Mouse (Mus musculus) midbrain, embryonic 15.5 days (tissue): Measurements from ENCODE around the gene Zfand2b. TPM values are rescaled to one million over a fixed set of nuclear protein-coding genes. Genes with fewer than 3 reads are reported as not detected.

Experiments
- ATAC-seq: fragments of 200-750 bp; cut with Nextera tagmentation; replicated peaks from 2 replicates; pipeline ENCODE4 v1.8.0; 2017; ENCODE audit warnings: moderate TSS enrichment
- H3K27ac ChIP-seq: fragments of 300-500 bp; sonication (generic); 2 replicates; pipeline ENCODE4 v1.5.1; 2015; ENCODE audit warnings: mild to moderate bottlenecking, inconsistent platforms
- H3K27me3 ChIP-seq: fragments of 300-500 bp; sonication (generic); replicated peaks from 2 replicates; pipeline ENCODE4 v1.6.1; 2015; ENCODE audit warnings: inconsistent platforms
- H3K36me3 ChIP-seq: fragments of 300-500 bp; sonication (generic); replicated peaks from 2 replicates; pipeline ENCODE4 v1.6.1; 2015; ENCODE audit warnings: inconsistent platforms
- H3K4me1 ChIP-seq: fragments of 300-500 bp; sonication (generic); 2 replicates; pipeline ENCODE4 v1.6.1; 2015; ENCODE audit warnings: inconsistent platforms
- H3K4me2 ChIP-seq: fragments of 300-500 bp; sonication (generic); 2 replicates; pipeline ENCODE4 v1.6.1; 2015; ENCODE audit warnings: inconsistent platforms, mild to moderate bottlenecking, moderate library complexity
- H3K4me3 ChIP-seq: fragments of 300-500 bp; sonication (generic); 2 replicates; pipeline ENCODE4 v1.5.1; 2015; ENCODE audit warnings: mild to moderate bottlenecking, inconsistent platforms
- H3K9ac ChIP-seq: fragments of 300-500 bp; sonication (generic); 2 replicates; pipeline ENCODE4 v1.6.1; 2015; ENCODE audit warnings: mild to moderate bottlenecking, inconsistent platforms
- H3K9me3 ChIP-seq: fragments of 300-500 bp; sonication (generic); 2 replicates; pipeline ENCODE4 v1.6.1; 2016; ENCODE audit warnings: inconsistent platforms
- WGBS: fragments of 180-500 bp; shearing (Covaris S2); methylation state at CpG from one replicate; pipeline ENCODE4 v1.1.7; 2015; ENCODE audit warnings: mixed read lengths; 5-methylcytosine and 5-hydroxymethylcytosine counted together
- polyA plus RNA-seq: library from polyadenylated mRNA; unstranded; fragments of >200 nt; fragmentation: Nextera tagmentation; extraction: Ambion mirVana; gene quantifications from 2 replicates; pipeline ENCODE4 v1.2.1, GENCODE M21; 2015

Zfand2b gene
- polyA plus RNA-seq, 1 experiment from 2014 or later: 38.3 TPM

DNA sequence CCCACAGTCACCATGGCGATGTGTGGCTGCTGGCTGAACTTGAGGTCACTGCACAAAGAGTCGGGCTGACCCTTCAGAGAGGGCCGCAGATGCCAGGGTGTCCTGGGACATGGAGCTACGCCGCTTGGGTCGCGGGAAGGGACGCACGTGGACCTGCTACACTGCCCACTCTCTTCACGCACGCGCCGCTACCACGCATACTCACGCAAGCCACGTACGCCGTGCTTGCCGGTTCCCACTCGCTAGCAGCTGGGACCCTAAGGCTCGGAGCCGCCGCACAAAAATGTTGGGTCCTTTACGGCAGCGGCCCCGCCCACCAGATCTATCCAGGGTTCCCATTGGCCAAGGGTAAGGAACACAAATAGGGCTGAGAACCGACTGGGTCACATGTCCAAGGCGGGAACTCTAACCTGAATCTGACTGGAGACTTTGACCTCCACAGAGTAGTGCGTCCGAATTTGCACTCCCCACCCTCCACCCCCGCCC is 11.7 kb downstream of the Zfand2b start, which contains the start of gene Abcb6:
Gene Abcb6, minus strand, starts transcription at position 288 of the 486 bp plus-strand sequence.
- no peaks in the 10 kb centered on the region for H3K27me3 ChIP-seq
- under 1% methylated on average over 31 of the region's 31 CpGs for WGBS
- H3K4me3 ChIP-seq: peak within 1 kb of the TSS; percentile 55
- H3K4me1 ChIP-seq: peaks cover 27% of the 10 kb centered on the region
- peak within 1 kb of the TSS; percentile 50; the same call in 1 of the 2 replicates for H3K27ac ChIP-seq
- peak; percentile 94 for ATAC-seq
- H3K9me3 ChIP-seq: no peaks in the 10 kb centered on the region
- H3K9ac ChIP-seq: peak within 1 kb of the TSS; percentile 51
- H3K36me3 ChIP-seq: peaks cover 41% of the 10 kb centered on the region
- peak within 1 kb of the TSS; percentile 97 for H3K4me2 ChIP-seq

GRCm38 (mm10) chr1:75180741-75181140 is 12.3 kb downstream of the Zfand2b start:
- H3K4me3 ChIP-seq: peak overlapping the region; percentile 55
- no peak overlapping the region; the same call in 1 of the 2 replicates for H3K9ac ChIP-seq
- H3K36me3 ChIP-seq: peaks cover 43% of the 10 kb centered on the region
- no peaks in the 10 kb centered on the region for H3K9me3 ChIP-seq
- peaks cover 27% of the 10 kb centered on the region for H3K4me1 ChIP-seq
- H3K27ac ChIP-seq: 0 out of 2 replicates have a peak overlapping the region, but pooled peaks have one; percentile 50
- H3K27me3 ChIP-seq: no peaks in the 10 kb centered on the region
- WGBS: 35% methylated on average over 7 of the region's 7 CpGs
- H3K4me2 ChIP-seq: peak overlapping the region; percentile 97
- ATAC-seq: peak; percentile 3; the same call in 1 of the 2 replicates

DNA sequence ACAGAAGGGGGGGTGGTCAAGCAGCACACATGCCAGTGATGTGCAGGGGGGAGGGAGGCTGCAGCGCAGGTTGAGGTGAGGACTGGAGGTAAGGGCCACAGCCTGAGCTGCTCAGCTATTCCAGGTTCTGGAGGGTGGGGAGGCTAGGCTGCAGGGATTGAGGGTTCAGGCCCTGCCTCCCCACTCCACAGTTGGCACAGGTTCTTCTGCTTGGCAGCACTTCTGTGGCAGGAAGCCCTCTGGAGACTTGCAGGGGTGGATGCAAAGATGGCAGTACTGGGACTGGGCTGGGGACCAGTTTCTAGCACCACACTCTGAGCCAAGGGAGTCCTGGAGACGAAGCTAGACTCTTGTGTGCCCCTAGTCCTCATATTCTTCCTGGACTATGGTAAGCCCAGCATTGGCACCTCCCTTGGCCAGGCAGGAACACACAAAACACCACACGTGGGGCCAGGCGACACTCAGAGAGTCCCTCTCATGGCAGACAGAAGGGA is 13.0 kb downstream of the Zfand2b start:
- Histone ChIP-seq H3K4me1 (peaks cover 27% of the 10 kb centered on the region), H3K27ac (no peak overlapping the region), H3K36me3 (peaks cover 43% of the 10 kb centered on the region), H3K9ac (no peak overlapping the region), H3K9me3 (no peaks in the 10 kb centered on the region), H3K27me3 (no peaks in the 10 kb centered on the region), H3K4me3 (no peak overlapping the region), H3K4me2 (no peak overlapping the region)
- ATAC-seq: no peak
- 86% methylated on average over 4 of the region's 4 CpGs for WGBS

DNA sequence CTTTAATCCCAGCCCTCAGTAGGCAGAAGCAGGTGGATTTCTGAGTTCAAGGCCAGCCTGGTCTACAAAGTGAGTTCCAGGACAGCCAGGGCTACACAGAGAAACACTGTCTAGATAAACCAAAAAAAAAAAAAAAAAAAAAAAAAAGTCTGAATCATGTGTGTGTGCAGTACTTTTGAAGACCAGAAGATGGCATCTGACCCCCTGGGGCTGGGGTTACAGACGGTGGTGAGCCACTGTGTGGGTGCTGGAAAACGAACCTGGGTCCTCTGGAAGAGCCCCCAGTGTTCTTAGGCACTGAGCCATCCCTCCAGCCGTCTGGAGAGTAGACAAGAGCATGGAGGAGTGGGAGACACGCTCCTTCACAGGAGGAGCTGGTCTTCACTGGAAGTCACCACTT is 13.7 kb downstream of the Zfand2b start:
- peaks cover 41% of the 10 kb centered on the region for H3K36me3 ChIP-seq

DNA sequence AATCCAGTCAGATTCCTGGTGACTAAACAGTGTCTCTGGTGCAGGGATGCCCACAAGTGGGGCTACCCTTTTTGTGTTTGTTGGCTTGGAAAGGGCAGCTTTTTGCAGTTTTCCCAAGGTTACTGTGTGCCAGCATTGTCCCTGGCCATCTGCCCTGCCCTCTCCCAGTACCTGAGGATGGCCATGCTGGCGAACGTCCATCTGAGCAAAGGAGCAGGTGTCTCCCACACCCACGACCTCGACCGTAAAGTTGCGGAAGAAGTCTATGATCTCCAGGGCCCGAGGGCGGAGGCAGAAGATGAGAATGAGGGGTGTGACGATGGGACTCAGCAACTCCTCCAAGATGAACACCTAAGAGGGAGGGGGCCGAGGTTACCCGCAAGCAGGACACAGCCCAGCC is 17.0 kb downstream of the Zfand2b start:
- H3K4me3 ChIP-seq: no peak overlapping the region
- 96% methylated on average over 11 of the region's 11 CpGs for WGBS
- H3K4me2 ChIP-seq: no peak overlapping the region
- H3K36me3 ChIP-seq: peaks cover 49% of the 10 kb centered on the region
- H3K9me3 ChIP-seq: no peaks in the 10 kb centered on the region
- peaks cover 11% of the 10 kb centered on the region for H3K4me1 ChIP-seq
- ATAC-seq: no peak
- no peak overlapping the region for H3K27ac ChIP-seq
- no peaks in the 10 kb centered on the region for H3K27me3 ChIP-seq
- no peak overlapping the region for H3K9ac ChIP-seq

More for the DNA sequence above, 13.7 kb downstream of the Zfand2b start:
- no peak for ATAC-seq
- Histone ChIP-seq H3K4me2 (no peak overlapping the region), H3K27ac (no peak overlapping the region), H3K9ac (no peak overlapping the region), H3K27me3 (no peaks in the 10 kb centered on the region), H3K4me1 (peaks cover 27% of the 10 kb centered on the region), H3K4me3 (no peak overlapping the region), H3K9me3 (no peaks in the 10 kb centered on the region)
- WGBS: 79% methylated on average over 4 of the region's 4 CpGs

DNA sequence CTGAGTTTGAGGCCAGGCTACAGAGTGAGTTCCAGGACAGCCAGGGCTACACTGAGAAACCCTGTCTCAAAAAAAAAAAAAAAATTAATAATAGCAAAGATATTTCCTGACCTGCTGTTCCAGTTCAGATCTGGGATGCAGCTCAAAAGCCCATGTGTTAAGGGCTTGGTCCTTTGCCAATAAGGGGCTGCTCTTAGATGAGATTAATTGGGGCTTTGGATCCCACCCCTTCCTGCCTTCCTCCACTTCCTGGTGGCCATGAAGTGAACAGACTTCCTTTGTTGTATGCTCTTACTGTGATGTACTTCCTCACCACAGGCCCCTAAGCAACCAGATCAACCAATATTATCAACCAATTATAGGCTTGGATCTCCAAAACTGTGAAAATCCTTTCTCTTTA is 18.7 kb downstream of the Zfand2b start:
- Histone ChIP-seq H3K4me3 (no peak overlapping the region), H3K27ac (no peak overlapping the region), H3K4me2 (no peak overlapping the region), H3K4me1 (peaks cover 16% of the 10 kb centered on the region), H3K9ac (no peak overlapping the region), H3K27me3 (no peaks in the 10 kb centered on the region), H3K36me3 (peaks cover 42% of the 10 kb centered on the region), H3K9me3 (no peaks in the 10 kb centered on the region)
- no peak for ATAC-seq

DNA sequence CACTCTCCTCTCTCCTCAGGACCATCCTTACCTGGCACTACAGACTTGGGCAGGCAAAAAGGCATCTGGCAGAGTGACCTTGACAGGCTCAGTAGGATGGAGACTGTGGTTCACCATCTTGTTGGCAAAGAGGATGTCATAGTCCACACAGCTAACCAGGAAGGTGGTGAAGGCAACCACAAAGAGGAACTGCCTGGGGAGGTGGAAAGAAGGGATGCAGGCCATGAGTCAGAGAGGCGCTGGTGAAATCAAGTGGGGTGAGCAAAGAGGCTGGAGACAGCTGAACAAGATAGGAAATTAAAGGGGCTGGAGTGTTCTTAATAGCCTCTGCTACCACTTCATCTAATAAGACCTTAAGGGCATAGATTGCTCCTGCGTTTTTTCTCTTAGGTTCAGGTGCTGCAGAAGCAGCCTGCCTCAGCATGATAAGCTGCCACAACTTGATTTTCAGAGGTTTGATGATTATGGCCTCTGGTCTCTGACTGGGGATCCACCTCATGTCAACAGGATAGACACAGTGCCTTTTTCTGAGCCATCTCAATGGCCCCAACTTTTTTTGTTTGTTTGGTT is 19.6 kb downstream of the Zfand2b start:
- peaks cover 34% of the 10 kb centered on the region for H3K36me3 ChIP-seq
- WGBS: 84% methylated on average over 2 of the region's 2 CpGs
- H3K9me3 ChIP-seq: no peaks in the 10 kb centered on the region
- no peaks in the 10 kb centered on the region for H3K27me3 ChIP-seq
- peaks cover 21% of the 10 kb centered on the region for H3K4me1 ChIP-seq
- ATAC-seq: no peak
- H3K9ac ChIP-seq: no peak overlapping the region
- no peak overlapping the region for H3K4me2 ChIP-seq
- no peak overlapping the region for H3K4me3 ChIP-seq
- no peak overlapping the region for H3K27ac ChIP-seq

- peaks cover 18% of the 10 kb centered on the region for H3K36me3 ChIP-seq
- peak overlapping the region; percentile 82 for H3K4me2 ChIP-seq
- no peaks in the 10 kb centered on the region for H3K9me3 ChIP-seq
- WGBS: 78% methylated on average over 2 of the region's 2 CpGs
- H3K27me3 ChIP-seq: no peaks in the 10 kb centered on the region
- H3K4me3 ChIP-seq: peak overlapping the region; percentile 69; the same call in 1 of the 2 replicates
- 0 out of 2 replicates have a peak overlapping the region, but pooled peaks have one; percentile 86 for H3K9ac ChIP-seq
- H3K4me1 ChIP-seq: peaks cover 27% of the 10 kb centered on the region
- no peak for ATAC-seq
- H3K27ac ChIP-seq: no peak overlapping the region
These were observed 22.1 kb downstream of the Zfand2b start for GRCm38 (mm10) chr1:75190577-75190976.

DNA sequence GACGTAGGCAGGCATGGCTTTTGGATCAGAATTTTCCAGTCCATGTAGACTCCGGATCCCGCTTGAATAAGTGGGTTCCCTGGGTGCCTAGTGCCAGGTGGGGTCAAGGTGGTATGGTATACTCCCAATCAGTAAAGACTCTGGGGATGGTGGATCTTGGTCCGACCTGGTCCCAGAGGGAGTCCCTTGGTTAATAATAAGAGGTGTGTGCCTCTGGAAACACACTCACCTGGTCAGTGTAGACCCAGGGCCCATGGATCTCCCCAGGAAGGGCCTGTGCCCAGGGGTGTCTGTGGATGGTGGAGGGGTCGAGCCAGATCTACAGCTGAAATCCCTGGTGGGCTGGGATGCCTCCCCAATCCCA is 22.8 kb downstream of the Zfand2b start:
- Histone ChIP-seq H3K9me3 (no peaks in the 10 kb centered on the region), H3K36me3 (peaks cover 11% of the 10 kb centered on the region), H3K4me1 (peaks cover 27% of the 10 kb centered on the region), H3K9ac (peak overlapping the region; percentile 86), H3K4me3 (peak overlapping the region; percentile 69), H3K27me3 (no peaks in the 10 kb centered on the region), H3K27ac (peak overlapping the region; percentile 95), H3K4me2 (peak overlapping the region; percentile 82)
- no peak for ATAC-seq
- 49% methylated on average over 5 of the region's 5 CpGs for WGBS

- Histone ChIP-seq H3K27me3 (no peaks in the 10 kb centered on the region), H3K4me1 (peaks cover 27% of the 10 kb centered on the region), H3K9me3 (no peaks in the 10 kb centered on the region), H3K4me2 (peak within 1 kb of the TSS; percentile 82), H3K36me3 (peaks cover 9% of the 10 kb centered on the region), H3K4me3 (peak within 1 kb of the TSS; percentile 69), H3K9ac (peak within 1 kb of the TSS; percentile 86), H3K27ac (peak within 1 kb of the TSS; percentile 95)
- peak; percentile 99 for ATAC-seq
- under 1% methylated on average over 56 of the region's 56 CpGs for WGBS
These were observed 23.4 kb downstream of the Zfand2b start, which contains the start of the genes Ankzf1 and Atg9a for GRCm38 (mm10) chr1:75191622-75192402. Gene Ankzf1, plus strand, starts transcription at chr1:75192151. Gene Atg9a, minus strand, starts transcription at chr1:75192196.

- H3K36me3 ChIP-seq: peaks cover 9% of the 10 kb centered on the region
- H3K9me3 ChIP-seq: no peaks in the 10 kb centered on the region
- peak overlapping the region; percentile 55 for H3K9ac ChIP-seq
- peak overlapping the region; percentile 75 for H3K4me2 ChIP-seq
- H3K4me1 ChIP-seq: peaks cover 27% of the 10 kb centered on the region
- H3K27ac ChIP-seq: peak overlapping the region; percentile 95
- peak overlapping the region; percentile 69 for H3K4me3 ChIP-seq
- ATAC-seq: peak; percentile 32
- H3K27me3 ChIP-seq: no peaks in the 10 kb centered on the region
- under 1% methylated on average over 19 of the region's 19 CpGs for WGBS
These were observed 24.0 kb downstream of the Zfand2b start for GRCm38 (mm10) chr1:75192452-75192851.

GRCm38 (mm10) chr1:75201236-75201635 is 32.8 kb downstream of the Zfand2b start:
- H3K9me3 ChIP-seq: no peaks in the 10 kb centered on the region
- no peak overlapping the region for H3K9ac ChIP-seq
- ATAC-seq: no peak
- 88% methylated on average over 1 of the region's 1 CpGs for WGBS
- H3K4me2 ChIP-seq: no peak overlapping the region
- no peak overlapping the region for H3K27ac ChIP-seq
- no peaks in the 10 kb centered on the region for H3K4me1 ChIP-seq
- no peaks in the 10 kb centered on the region for H3K27me3 ChIP-seq
- peaks cover 26% of the 10 kb centered on the region; the same call in 1 of the 2 replicates for H3K36me3 ChIP-seq
- no peak overlapping the region for H3K4me3 ChIP-seq
